Mouse (Mus musculus) G1E (cell line): ENCODE results near the gene B630019K06Rik. TPM values are rescaled to one million over a fixed set of nuclear protein-coding genes. Genes with fewer than 3 reads are reported as not detected.
A peak's percentile ranks its signal among the peaks of the same experiment; 100 is the strongest.
"Not testable (repeated sequence)": the region's sequence is repeated elsewhere in the genome, so short reads cannot be mapped to it uniquely, and the experiment has no call there.

Experiments
- ATAC-seq: 2 replicates; pipeline ENCODE4 v1.8.0; 2016; ENCODE audit warnings: mild to moderate bottlenecking; ENCODE audit not compliant: insufficient number of reproducible peaks, poor library complexity, low FRiP score, severe bottlenecking; ENCODE audit errors: extremely low read depth
- DNase-seq: peaks from one replicate; pipeline ENCODE4 v3.0.0; 2012; ENCODE audit warnings: low spot score
- H3K27me3 ChIP-seq: 2 replicates; pipeline ENCODE4 v1.6.1; 2012; ENCODE audit warnings: mild to moderate bottlenecking, low read length, inconsistent platforms; ENCODE audit not compliant: insufficient read depth
- H3K36me3 ChIP-seq: replicated peaks from 2 replicates; pipeline ENCODE3; 2012; ENCODE audit warnings: mild to moderate bottlenecking, inconsistent platforms
- H3K4me1 ChIP-seq: 2 replicates; pipeline ENCODE4 v1.6.1; 2012; ENCODE audit warnings: low read depth, low read length, inconsistent platforms, mixed read lengths; ENCODE audit not compliant: insufficient read depth
- H3K4me3 ChIP-seq: 2 replicates; pipeline ENCODE4 v1.5.1; 2012; ENCODE audit warnings: low read depth, mild to moderate bottlenecking, inconsistent platforms, low read length, moderate library complexity, mixed read lengths
- H3K9me3 ChIP-seq: replicated peaks from 2 replicates; pipeline ENCODE4 v1.6.1; 2012; ENCODE audit warnings: inconsistent platforms
- CTCF ChIP-seq: IDR thresholded peaks from 2 replicates; pipeline ENCODE4 v1.5.1; 2012; ENCODE audit warnings: low read depth, low read length, inconsistent platforms, mixed read lengths
- GATA1 ChIP-seq: IDR thresholded peaks from 2 replicates; pipeline ENCODE4 v1.6.1; 2012; ENCODE audit warnings: borderline replicate concordance, low read length, inconsistent platforms, mixed read lengths
- GATA2 ChIP-seq: IDR thresholded peaks from 2 replicates; pipeline ENCODE4 v1.6.1; 2012; ENCODE audit warnings: low read depth, low read length, inconsistent platforms, borderline replicate concordance
- POLR2AphosphoS5 ChIP-seq: IDR thresholded peaks from 2 replicates; pipeline ENCODE4 v1.6.1; 2012; ENCODE audit warnings: low read depth, low read length, inconsistent platforms; ENCODE audit not compliant: insufficient replicate concordance
- TAL1 ChIP-seq: conservative IDR thresholded peaks from 2 replicates; pipeline ENCODE4 v1.6.1; 2012; ENCODE audit warnings: low read depth, low read length, inconsistent platforms, mixed read lengths
- polyA plus RNA-seq: library from polyadenylated mRNA; stranded (reverse); fragments of >175 nt; gene quantifications from 2 replicates; pipeline ENCODE4 v1.2.3, GENCODE M21; 2012
- total RNA-seq, 2 experiments: library from RNA; stranded (forward) in 1 of 2; stranded (reverse) in 1 of 2; fragments of 200-1000 nt in 1 of 2; fragments of >200 nt in 1 of 2; fragmentation: Nextera tagmentation in 1 of 2; gene quantifications; 2 replicates each; pipeline ENCODE4 v1.2.3; 2014 to 2017

The B630019K06Rik gene
- total RNA-seq (2014; fragmentation: Nextera tagmentation) (0.39 and 1.2 TPM in 2 replicates), total RNA-seq (2017) (0.11 and 0.12 TPM in 2 replicates), polyA plus RNA-seq (0.15 TPM in 2 replicates)

DNA sequence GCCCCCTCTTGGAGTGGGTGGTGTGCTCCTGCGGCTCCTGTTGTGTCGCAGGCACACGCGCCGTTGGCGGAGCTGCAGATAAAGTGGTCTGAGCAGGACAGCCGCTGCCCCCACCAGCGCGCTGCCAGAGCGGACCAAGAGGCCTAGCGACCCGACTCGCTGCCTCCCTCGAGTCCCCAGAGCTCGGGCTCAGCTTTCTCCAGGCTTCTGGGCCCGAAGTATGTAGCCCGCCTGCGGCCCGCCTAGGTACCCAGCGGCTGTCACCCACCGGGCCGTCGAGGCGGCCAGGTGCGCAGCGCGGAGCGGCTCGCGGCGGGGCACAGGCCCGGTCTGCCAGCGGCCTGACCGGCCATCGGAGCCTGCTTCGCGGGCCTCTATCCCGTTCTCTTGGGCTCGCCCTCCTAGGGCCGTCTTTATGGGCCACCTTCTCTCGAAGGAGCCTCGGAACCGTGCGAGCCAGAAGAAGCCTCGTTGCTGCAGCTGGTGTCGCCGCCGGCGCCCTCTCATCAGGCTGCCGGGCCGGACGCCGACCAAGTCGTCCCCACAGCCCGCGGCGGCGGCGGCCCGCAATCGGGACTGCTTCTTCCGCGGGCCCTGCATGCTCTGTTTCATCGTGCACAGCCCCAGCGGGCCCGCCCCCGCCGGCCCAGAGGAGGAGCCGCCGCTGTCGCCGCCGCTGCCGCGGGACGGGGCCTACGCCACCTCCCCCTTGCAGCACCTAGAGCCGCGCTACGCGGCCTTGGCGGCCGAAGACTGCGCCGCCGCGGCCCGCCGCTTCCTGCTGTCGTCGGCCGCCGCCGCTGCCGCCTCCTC is at the start of gene B630019K06Rik:
Gene B630019K06Rik (plus strand): TSS at position 40 of the 813 bp plus-strand sequence.
- DNase-seq, result no peak

DNA sequence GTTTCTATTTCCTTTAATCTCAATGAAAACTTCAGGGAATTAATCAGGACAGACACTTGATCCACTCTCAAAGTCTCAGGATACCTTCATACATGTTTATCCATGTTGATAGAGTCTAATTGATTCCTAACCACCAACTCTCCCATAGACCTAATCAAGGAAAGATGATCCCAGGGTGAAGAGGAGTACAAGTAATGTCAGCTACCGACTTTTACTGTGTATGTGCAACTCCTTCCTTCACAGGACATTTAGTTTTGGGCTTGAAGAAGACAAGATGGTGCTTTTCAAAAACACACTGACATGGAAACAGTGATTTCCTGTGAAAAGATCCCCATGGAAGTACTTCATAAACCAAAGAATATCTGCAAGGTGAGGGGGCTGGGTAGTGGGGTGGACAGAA is 48.5 kb upstream of the B630019K06Rik start, which contains the start of gene Gm6592:
Gene Gm6592 (plus strand): TSS at position 301 of the 400 bp plus-strand sequence.
- no peaks in the 10 kb centered on the region for H3K9me3 ChIP-seq
- TF ChIP-seq POLR2AphosphoS5, result no peak
- TF ChIP-seq TAL1, result no peak
- no peak for TF ChIP-seq GATA1
- H3K4me1 ChIP-seq, result no peaks in the 10 kb centered on the region
- no peaks in the 10 kb centered on the region for H3K36me3 ChIP-seq
- no peak within 1 kb of the TSS for H3K4me3 ChIP-seq
- DNase-seq (no peak), ATAC-seq (no peak)
- no peaks in the 10 kb centered on the region; the same call in 1 of the 2 replicates for H3K27me3 ChIP-seq

More for the DNA sequence above, at the start of gene B630019K06Rik:
- peaks cover 10% of the 10 kb centered on the region for H3K36me3 ChIP-seq
- TF ChIP-seq GATA1 (no peak), GATA2 (no peak), TAL1 (no peak), POLR2AphosphoS5 (no peak), CTCF (no peak)
- peaks cover 3% of the 10 kb centered on the region; the same call in 1 of the 2 replicates for H3K27me3 ChIP-seq
- H3K4me3 ChIP-seq, result no peak within 1 kb of the TSS
- H3K4me1 ChIP-seq, result no peaks in the 10 kb centered on the region
- ATAC-seq, result no peak
- peaks cover 4% of the 10 kb centered on the region; the same call in 1 of the 2 replicates for H3K9me3 ChIP-seq

DNA sequence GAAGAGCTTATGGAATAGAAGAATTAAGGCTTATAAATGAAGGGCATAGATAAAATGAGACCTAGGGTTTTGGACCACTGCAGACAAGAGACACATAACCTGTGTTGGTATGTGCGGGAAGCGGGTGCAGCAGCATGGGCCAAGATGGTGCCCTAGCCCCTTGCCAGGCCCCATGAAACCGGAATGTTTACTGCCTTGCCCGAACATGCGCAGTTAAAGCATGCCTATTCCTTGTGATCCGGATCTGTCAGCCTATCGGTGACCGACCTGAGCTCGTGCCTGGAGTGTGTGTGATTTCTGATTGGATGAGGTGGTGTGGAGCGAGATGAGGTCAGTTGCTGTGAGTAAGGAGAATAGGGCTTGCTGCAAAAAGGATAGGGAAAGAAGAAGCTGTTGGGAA is 39.7 kb upstream of the B630019K06Rik start:
- TF ChIP-seq TAL1, result no peak
- no peak for TF ChIP-seq GATA2
- no peak for TF ChIP-seq CTCF
- TF ChIP-seq GATA1, result no peak
- no peak for TF ChIP-seq POLR2AphosphoS5
- peaks cover 8% of the 10 kb centered on the region; the same call in 1 of the 2 replicates for H3K4me1 ChIP-seq
- H3K9me3 ChIP-seq, result no peaks in the 10 kb centered on the region
- peak overlapping the region; percentile 59 for H3K4me3 ChIP-seq
- peak; percentile 83 for ATAC-seq
- H3K27me3 ChIP-seq, result no peaks in the 10 kb centered on the region
- H3K36me3 ChIP-seq, result peaks cover 10% of the 10 kb centered on the region
- DNase-seq, result peak; percentile 2

DNA sequence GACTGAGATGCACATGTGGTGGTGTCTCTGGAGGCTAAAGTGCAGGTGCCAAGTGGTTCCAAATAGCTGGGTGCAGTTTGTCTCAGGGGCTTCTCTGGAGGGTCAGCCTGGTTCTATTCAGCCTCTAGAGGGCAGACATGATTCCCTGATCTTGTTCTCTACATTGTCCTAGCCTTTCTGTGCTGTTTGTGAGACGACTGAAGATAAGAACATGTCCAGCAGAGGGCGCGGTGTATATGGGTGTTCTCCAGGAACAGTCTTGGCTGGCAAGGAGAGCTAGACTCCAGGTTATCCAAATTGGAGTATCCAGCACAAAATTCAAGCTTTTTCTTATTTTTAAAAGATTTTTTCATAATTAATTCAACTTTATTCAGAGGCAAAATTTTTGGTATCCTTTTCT is 27.9 kb upstream of the B630019K06Rik start:
- H3K4me3 ChIP-seq, H3K9me3 ChIP-seq, H3K4me1 ChIP-seq, H3K27me3 ChIP-seq, H3K36me3 ChIP-seq: not testable (repeated sequence)
- DNase-seq, result peak; percentile 2
- peak; percentile 28; the same call in 1 of the 2 replicates for ATAC-seq

DNA sequence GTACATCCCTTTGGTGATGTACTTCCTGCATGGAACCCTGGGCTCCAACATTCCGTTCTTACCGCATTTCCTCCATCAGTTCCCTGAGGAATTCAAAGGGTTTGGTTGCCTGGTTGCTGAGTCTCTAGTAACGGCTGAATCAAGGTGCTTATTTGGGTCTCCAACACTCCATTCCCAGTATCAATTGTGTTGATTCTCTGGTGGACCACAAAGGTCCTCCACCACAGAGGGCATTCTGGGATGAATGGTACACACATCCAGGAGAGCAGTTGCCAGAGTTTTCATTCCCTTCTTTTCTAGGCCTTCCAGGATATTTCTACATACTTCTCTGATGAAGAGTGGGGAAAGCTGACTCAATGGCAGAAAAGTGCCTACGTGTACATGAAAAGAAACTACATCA is 18.2 kb upstream of the B630019K06Rik start, which contains the start of gene Gm5751:
Gene Gm5751 (plus strand): TSS at position 301 of the 400 bp plus-strand sequence.
- not testable (repeated sequence) for H3K4me1 ChIP-seq, ATAC-seq

DNA sequence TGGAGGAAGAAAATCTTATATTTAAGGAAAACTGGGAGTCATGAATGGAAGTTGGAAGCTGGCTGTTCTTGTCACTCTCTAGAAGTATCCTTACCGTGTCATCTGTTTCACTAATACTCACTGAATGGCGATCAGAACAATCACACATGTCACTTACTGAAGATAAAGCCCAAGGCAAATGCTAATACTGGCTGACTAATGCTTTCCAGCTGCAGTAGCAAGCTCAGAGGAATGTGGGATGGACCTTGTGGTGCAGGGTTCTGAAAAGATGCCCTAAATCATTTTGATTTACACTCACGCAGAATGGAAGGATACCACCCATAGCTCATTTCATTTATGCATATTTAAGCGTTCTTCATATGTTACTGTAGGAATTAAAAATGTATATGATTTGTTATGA is 7.8 kb upstream of the B630019K06Rik start:
- Histone ChIP-seq H3K36me3 (peaks cover 11% of the 10 kb centered on the region), H3K4me3 (no peak overlapping the region), H3K4me1 (no peaks in the 10 kb centered on the region), H3K27me3 (no peaks in the 10 kb centered on the region), H3K9me3 (no peaks in the 10 kb centered on the region)
- DNase-seq, result no peak
- no peak for ATAC-seq
- no peak for TF ChIP-seq GATA1
- no peak for TF ChIP-seq CTCF
- no peak for TF ChIP-seq GATA2
- no peak for TF ChIP-seq TAL1
- TF ChIP-seq POLR2AphosphoS5, result no peak

More for the DNA sequence above, 18.2 kb upstream of the B630019K06Rik start, which contains the start of gene Gm5751:
- H3K9me3 ChIP-seq, H3K27me3 ChIP-seq, H3K4me3 ChIP-seq, DNase-seq: not testable (repeated sequence)
- peaks cover 13% of the 10 kb centered on the region for H3K36me3 ChIP-seq

DNA sequence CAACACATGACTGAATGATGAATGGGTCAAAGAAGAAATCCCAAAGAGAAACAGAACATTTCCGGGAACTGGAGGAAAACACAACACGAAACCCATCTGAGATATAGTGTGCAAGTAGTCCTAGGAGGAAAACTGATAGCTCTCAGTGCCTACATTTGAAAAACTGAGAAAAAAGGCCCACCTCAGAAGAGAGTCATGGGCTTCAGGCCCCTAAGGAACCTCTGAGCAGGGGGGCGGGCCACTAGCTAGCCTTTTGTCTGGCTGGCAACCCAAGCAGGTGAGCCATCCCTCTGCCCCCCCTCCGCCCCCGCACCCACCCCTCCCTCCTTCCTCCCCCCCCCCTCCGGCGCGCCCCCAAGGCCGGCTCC is 223 bp upstream of the B630019K06Rik start:
- H3K9me3 ChIP-seq, result peaks cover 4% of the 10 kb centered on the region; the same call in 1 of the 2 replicates
- no peak overlapping the region for H3K4me3 ChIP-seq
- DNase-seq (no peak), ATAC-seq (no peak)
- no peak for TF ChIP-seq GATA1
- TF ChIP-seq CTCF, result no peak
- TF ChIP-seq POLR2AphosphoS5, result no peak
- no peak for TF ChIP-seq TAL1
- no peak for TF ChIP-seq GATA2
- peaks cover 10% of the 10 kb centered on the region for H3K36me3 ChIP-seq
- H3K4me1 ChIP-seq, result no peaks in the 10 kb centered on the region
- peaks cover 3% of the 10 kb centered on the region; the same call in 1 of the 2 replicates for H3K27me3 ChIP-seq
